Mouse (Mus musculus) cerebellum, adult 2 months (tissue): ENCODE results near the gene Pdha2. TPM values are rescaled to one million over a fixed set of nuclear protein-coding genes. Genes with fewer than 3 reads are reported as not detected.

Source experiments
- DNase-seq, 2 experiments: peaks; one replicate each; pipeline ENCODE4 v3.0.0; 2021
- H3K27ac ChIP-seq: fragments of 200-500 bp; 2 replicates; pipeline ENCODE4 v1.5.1; 2012; ENCODE audit warnings: low read length, control low read depth, inconsistent platforms; ENCODE audit not compliant: insufficient read depth
- H3K27me3 ChIP-seq: fragments of 200-500 bp; 2 replicates; pipeline ENCODE4 v1.6.1; 2012; ENCODE audit warnings: inconsistent platforms, mild to moderate bottlenecking, low read length, moderate library complexity; ENCODE audit not compliant: control insufficient read depth, insufficient read depth
- H3K4me1 ChIP-seq: fragments of 200-500 bp; 2 replicates; pipeline ENCODE4 v1.6.1; 2011; ENCODE audit warnings: low read length; ENCODE audit not compliant: control insufficient read depth, insufficient read depth
- H3K4me3 ChIP-seq: fragments of 200-500 bp; replicated peaks from 2 replicates; pipeline ENCODE3; 2011; ENCODE audit warnings: mild to moderate bottlenecking, low read depth, low read length, control low read depth; ENCODE audit not compliant: insufficient read depth
- CTCF ChIP-seq: fragments of 200-500 bp; IDR thresholded peaks from 2 replicates; pipeline ENCODE4 v1.5.1; 2011; ENCODE audit warnings: low read depth, mild to moderate bottlenecking, control low read depth, low read length, moderate library complexity, borderline replicate concordance; ENCODE audit not compliant: insufficient read depth
- POLR2A ChIP-seq: fragments of 200-500 bp; IDR thresholded peaks from 2 replicates; pipeline ENCODE4 v1.6.1; 2011; ENCODE audit warnings: low read length, control low read depth, borderline replicate concordance; ENCODE audit not compliant: insufficient read depth
- WGBS: fragments of 180-500 bp; shearing (Covaris S2); methylation state at CpG from one replicate; pipeline ENCODE4 v1.1.7; 2018; 5-methylcytosine and 5-hydroxymethylcytosine counted together
- polyA plus RNA-seq: library from polyadenylated mRNA; depleted of rRNA; stranded (reverse); fragments of >200 nt; gene quantifications from 2 replicates; pipeline ENCODE4 v1.2.3, GENCODE M21; 2012

Pdha2 gene
- polyA plus RNA-seq, 1 experiment: not detected

GRCm38 (mm10) chr3:141190429-141190828, 21.7 kb downstream of the Pdha2 start:
- H3K27ac ChIP-seq: no peak overlapping the region
- 78% methylated on average over 4 of the region's 4 CpGs for WGBS
- H3K4me1 ChIP-seq: no peaks in the 10 kb centered on the region
- no peak overlapping the region for H3K4me3 ChIP-seq
- no peaks in the 10 kb centered on the region for H3K27me3 ChIP-seq
- TF ChIP-seq POLR2A: no peak
- no peak for TF ChIP-seq CTCF
- no peak for DNase-seq

DNA sequence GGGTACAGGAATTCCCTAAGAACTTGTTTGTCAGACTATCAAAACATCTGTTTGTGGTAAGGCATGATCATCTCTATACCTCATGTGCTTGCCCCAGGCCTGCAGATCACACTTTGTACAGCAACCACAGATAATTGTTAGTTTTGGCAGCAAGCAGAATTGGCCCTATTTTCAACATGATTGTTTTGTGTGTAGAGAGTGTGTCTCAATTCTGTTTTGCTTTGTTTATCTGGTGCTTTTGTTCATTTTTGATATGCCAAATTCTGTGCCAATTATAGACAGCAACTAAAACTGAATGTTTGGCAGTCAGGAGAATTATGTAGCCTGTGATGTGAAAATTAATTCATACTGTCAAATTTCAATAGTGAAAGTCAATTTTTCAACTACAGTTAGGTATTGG, 51.2 kb downstream of the Pdha2 start:
- Histone ChIP-seq H3K4me1 (no peaks in the 10 kb centered on the region), H3K27me3 (no peaks in the 10 kb centered on the region), H3K4me3 (no peak overlapping the region), H3K27ac (no peak overlapping the region)
- DNase-seq: no peak
- no peak for TF ChIP-seq POLR2A
- no peak for TF ChIP-seq CTCF
